Mouse (Mus musculus) liver, postnatal 0 days (tissue): ENCODE results near the gene Rabac1.

Source experiments
- CTCF ChIP-seq: sonication (generic); IDR thresholded peaks from 2 replicates; pipeline ENCODE4 v1.5.1; 2016; ENCODE audit warnings: antibody characterized with exemption, low read depth
- EP300 ChIP-seq: IDR thresholded peaks from 2 replicates; pipeline ENCODE4 v1.6.1; 2016; ENCODE audit warnings: antibody characterized with exemption, low read depth, mild to moderate bottlenecking

DNA sequence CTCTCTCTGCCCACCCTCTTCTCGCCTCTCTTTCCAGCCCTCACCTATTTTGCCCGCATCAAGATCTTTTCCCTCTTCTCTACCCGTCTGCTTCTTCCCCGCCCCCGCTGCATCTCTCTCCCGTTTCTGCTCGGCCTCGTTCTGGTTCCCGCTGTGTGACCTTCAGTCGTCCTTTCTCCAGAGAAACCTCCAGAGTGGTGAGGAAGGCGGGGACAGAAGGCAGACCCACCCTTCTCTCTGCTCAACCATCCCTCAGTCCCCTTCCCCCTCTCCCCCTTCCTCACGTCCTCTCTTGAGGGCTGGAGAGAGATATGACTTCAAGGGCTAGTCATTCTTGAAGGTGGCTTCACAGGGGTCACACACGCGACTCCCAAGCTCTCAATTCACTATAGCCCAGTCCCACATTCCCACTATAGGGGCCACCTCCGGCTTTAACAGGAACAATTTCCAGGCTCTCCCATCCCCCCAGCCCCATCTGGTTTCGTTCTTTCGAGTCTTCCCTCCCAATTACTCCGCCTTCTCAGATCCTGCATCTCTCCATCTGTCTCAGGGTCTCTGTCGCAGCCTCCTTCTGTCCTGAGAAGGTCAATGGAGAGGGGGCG lies 36.6 kb upstream of the Rabac1 start:
- TF ChIP-seq CTCF (no peak), EP300 (no peak)
